Mouse (Mus musculus) heart, postnatal 4 days (tissue): ENCODE measurements around the gene Ssh1. TPM values are rescaled to one million over a fixed set of nuclear protein-coding genes. Genes with fewer than 3 reads are reported as not detected.
A peak's percentile ranks its signal among the peaks of the same experiment; 100 is the strongest.

Experiments used
- DNase-seq: peaks from one replicate; pipeline ENCODE4 v3.0.0; 2021
- total RNA-seq, 2 experiments: library from RNA; stranded (reverse); gene quantifications; 2 replicates each; pipeline ENCODE4 v1.2.3; 2021

Gene Ssh1
- total RNA-seq, 2 experiments from 2014 or later, result 24.0 to 25.0 TPM

DNA sequence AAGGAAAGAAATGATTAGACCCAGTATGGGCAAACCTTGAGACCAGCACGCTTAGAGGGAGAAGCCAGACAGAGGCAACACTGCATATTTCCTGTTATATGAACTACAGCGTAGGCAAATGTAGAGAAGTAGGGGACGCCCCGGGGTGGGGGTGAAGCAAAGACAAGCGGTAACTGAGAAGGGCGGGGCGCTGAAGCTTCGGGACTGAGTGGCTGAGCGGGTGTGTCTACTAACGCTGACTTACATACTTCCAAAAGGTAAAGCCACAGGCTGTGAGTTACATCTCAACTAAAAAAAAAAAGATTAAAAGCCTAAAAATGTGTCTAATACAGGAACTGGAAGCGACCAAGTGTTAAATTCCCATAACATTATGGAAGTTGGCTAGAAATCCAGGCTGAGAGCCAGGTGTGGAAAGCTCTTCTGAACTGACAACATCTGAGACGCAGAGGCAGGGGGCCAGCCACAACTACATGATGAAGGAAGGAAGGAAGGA lies 1.3 kb downstream of the Ssh1 start:
- DNase-seq, result peak; percentile 57

DNA sequence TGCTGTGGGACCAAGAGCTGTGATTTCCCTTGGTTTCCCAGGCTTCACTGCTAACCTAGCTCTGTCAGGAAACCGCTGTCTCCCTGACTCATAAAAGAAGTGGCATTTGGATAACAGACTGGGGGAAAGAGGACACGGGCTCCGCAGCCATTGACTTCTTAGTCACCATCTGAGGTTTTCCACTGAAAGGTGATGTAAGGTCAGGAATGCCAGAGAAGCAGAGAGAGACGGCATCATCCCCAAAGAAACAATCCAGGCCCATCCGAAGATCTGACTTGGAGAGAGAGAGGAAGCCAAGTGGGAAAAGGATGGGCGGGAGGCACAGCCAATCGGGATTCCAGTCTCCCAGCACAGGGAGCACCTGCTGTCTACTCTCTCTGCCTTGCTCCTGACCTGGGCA lies 2.6 kb downstream of the Ssh1 start:
- no peak for DNase-seq

GRCm38 (mm10) chr5:113990593-113990992 lies 3.1 kb downstream of the Ssh1 start:
- DNase-seq, result no peak

DNA sequence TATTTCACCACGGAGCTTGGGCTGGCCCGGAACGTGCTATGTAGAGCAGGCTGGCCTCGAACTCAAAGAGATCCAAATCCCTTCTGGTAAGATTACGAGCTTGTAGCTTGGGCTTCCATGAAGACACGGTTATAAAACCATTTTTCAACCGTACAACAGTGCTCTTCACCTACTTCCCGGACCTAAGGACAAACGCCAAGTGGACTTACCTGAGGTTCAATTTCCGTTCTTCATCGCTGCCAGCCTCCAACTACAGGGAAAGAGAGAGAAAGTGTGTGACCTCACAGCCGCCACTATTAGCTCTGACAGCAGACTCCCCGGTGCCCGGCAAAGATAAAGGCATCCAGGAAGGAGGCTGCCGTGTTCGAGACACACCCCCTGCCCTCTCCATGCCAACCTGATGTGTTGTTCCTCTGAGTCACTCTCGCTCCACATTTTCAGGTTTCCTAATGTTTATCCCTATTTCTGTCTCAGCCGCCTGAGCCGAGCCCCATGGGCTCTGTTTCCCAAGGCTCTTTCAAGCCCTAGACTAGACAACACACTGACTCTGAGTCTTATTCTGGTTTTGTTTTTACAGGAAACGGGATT lies 4.2 kb downstream of the Ssh1 start:
- no peak for DNase-seq

DNA sequence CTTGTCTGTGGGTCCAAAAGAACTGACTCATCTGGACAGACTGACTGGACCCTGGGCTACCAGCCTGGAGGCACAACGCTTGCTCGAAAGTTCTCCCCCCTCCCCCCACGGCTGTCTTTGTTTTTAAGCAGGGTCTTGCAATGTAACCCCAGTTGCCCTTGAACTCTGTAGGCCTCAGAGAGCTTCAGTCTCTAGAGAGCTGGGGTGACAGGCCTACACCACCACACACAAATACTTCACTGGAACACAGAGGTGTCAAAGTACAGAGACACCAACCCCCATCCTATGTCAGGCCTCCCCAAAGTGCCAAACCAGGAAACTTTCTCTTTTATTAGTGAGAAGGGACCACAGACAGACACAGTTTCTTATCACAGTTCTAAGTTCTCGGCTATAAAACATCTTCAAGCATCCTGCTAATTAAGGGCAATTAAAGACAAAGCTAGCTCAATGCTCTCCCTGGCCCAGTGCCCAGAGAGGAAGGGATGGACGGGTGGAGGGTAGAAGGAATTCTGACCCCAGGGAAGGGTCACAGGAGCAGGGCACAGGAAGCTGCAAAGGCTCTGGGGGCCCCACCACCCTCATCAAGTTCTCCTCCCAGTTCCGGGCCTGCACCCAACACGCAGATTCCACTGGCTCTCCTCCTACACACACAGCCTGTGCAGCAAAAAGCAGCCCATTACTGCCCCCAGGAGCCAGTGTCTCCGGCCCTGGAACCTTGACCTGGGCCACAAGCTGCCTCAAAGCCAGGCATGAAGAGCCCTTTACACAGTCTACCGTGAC lies 7.3 kb downstream of the Ssh1 start:
- peak; percentile 72 for DNase-seq

- DNase-seq, result no peak
Observed at GRCm38 (mm10) chr5:113985737-113986136, 8.0 kb downstream of the Ssh1 start.

DNA sequence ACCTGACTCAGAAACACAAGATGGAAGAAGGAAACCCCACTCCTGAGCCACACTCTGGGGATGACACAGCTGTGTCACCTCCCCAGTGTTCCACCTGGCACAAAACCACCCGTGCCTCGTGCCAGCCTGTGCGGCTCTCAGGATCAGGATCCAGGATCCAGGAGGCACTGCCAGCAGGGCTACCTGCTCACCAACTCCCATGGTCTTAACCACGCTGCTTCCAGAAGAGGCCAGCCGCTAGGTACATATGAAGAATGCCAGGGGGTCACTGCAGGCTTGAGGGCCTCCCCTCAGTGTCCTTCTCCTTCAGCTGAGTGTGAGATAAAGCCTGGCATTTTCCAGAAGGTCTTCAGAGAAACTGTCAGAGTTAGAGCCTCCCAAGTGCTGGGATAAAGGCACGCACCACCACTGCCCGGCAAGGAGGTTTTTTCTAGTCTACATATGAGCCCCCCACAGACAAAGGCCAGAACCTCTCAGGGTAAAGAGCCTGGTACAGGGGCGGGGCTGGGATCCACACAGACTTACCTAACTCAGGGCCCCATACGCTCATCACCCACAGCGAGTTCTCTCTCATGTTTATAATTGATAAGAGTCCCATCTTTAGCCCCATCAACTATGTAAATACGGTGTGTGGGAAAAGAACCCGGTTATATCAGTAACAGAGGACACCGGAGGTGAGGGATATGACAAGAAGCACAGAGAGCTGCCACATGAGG lies 9.5 kb downstream of the Ssh1 start:
- DNase-seq, result no peak

DNA sequence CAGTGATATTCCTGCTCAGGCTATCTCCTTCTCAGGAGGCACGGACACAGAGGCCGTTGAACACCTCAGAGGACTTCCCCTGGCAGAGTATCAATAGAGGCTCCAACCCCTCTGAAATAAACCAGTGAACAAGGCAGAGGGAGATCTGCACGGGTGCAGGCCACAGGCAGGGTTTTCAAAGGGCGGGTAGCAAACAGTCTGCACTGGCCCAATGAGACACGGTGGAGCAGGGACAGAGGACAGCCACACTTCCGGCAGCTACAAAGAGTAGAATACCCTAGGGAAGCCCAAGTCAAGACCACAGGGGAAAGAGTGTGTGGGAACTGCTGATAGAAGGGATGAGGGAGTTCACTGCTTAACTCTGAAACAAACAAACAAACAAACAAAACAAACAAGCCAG lies 10.2 kb downstream of the Ssh1 start:
- no peak for DNase-seq

DNA sequence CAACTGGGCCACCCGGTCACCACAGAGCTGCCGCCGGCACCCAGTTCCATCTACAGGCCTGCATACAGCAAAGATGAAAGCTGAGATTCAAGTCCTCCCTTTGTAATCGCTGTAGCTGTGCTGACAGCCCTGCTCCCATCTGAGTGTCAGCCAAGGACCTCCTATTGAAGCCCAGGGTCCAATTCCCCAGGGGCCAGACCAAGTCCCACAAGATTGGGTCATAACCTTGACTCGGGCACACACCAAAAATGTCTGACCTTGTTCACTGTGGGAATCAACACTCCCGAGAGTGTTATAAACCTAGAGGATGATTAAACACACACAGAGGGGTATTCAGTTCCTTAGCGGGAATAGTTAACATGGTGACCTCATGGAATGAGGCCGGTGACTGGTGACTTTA lies 11.9 kb downstream of the Ssh1 start:
- no peak for DNase-seq

DNA sequence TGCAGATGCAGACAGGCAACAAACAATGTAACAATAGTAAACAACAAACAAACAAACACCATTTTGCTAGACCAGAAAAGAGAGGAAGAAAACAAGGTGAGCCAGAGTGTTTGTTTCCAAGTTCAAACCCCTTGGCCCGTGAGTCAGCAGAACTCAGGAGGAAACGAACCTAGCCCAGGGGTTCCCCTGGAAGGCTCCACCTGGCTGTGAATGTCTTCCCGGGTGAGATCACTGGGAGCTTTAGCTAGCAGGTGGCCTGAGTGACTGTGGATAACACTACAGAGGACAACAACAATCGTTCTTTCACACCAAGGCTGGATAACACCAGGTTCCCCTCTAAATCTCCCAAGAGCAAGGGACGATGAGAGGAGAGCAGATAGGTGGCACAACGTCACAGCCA lies 12.5 kb downstream of the Ssh1 start:
- no peak for DNase-seq

DNA sequence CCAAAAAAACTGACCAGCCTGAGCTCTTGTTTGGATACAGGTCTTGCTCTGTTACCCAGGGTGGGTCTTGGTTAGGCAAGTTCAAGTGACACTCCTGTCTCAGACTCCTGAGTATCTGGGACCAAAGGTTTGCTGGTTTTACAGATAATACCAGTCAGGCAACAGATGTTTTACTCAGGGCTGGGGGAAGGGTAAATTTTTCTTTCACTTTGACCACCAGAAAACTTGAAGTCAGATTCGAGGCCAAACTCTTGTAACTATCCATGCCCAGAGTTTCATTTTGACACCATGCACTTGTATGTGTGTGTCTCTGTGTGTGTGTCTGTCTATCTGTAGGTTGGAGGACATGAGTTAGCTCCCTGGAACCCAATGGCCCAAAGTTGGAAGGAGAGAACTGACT lies 13.2 kb downstream of the Ssh1 start:
- DNase-seq, result no peak

DNA sequence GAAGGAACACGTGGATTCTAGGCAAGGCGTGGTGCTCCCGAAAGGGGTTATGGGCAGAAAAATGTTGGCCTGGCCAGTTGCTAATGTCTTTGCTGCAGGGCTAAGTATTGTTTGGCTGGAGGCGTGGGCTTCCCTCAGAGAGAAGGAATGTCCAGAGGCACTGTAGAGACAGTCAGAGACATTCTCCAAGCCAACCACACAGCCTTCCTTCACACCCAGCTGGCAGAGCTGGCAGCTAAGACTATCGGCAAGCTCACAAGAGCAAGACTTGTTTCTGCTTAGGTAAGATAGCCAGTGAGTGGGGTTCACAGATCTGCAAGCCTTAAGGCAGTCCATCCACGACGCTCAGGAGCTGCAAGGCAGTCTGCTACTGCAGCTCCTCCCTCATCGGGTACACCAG lies 16.4 kb downstream of the Ssh1 start:
- DNase-seq, result no peak

GRCm38 (mm10) chr5:113976597-113976996 lies 17.1 kb downstream of the Ssh1 start:
- no peak for DNase-seq

DNA sequence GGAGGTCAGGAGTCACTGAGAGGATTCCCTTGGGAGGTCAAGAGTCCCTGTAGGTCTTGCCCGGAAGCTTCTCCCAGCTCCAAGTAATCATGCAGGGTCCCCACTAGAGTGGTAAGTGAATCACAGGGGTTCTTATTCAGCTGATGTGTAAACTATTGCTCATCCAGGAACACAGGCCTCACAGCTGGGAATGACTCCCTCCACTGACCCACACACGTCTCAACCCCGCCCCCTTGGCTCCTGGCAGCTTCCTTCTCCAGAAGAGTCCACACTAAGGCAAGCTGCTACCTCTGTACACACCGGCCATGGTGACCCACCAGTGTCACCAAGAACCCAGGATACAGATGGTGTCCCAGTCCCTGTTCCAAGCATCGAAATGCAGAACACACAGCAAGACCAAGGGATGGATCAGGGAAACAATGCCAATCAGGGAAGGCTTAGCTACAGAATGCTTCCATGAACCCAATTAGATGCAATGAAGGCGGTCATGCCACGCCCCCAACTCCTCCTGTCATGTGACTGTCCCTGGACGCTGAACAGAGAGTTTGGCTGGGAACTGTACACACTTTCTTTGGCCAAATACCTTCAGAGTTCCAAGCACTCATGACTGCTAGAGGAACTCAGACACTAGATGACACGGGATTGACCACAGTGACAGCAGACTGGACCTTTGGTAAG lies 18.0 kb downstream of the Ssh1 start:
- DNase-seq, result peak; percentile 74

- DNase-seq, result no peak
Observed at GRCm38 (mm10) chr5:113974576-113974975, 19.1 kb downstream of the Ssh1 start.

- DNase-seq, result no peak
Observed at GRCm38 (mm10) chr5:113973790-113974189, 19.9 kb downstream of the Ssh1 start.

GRCm38 (mm10) chr5:113972589-113973515 lies 20.8 kb downstream of the Ssh1 start:
- DNase-seq, result no peak

DNA sequence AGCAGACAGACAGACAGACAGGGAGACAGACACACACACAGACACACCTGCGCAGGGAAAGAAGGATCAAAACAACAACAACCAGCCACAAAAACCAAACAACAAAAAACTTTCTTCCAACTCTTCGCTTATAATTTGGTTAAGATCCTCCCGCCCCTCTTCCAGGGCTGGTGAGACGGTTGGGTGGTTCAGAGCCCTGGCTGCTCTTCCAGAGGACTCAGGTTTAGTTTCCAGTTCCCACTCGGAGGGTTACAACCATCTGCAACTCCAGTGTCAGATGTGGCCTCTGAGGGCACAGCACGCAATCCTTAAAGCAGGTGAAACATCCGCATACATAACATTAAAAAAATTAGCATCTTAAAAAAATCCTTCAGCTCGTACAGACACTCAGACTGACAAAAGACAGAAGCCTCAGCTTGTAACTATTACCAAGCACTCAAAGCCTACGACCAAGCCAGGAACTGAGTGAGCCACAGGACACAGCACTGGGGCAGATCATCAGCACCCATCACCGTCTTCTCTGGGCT lies 22.2 kb downstream of the Ssh1 start:
- DNase-seq, result no peak

DNA sequence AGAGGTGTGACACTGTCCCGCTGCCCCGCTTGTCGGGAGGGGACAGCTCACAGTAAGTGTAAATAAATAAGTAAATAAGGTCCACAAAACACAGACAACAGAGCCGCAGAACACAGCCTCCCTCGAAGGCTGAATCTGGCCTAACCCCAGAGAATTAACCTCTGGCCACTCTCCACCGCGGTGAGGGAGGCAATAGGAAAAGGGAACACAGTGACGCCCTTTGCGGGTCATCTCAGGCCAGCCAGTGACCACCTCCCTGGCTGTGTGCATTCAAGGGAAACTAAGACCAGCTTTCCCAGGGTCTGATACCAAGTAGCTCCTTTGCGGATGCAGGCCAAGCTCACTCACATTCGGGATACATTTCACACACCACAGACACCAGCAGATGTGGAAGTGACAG lies 25.3 kb downstream of the Ssh1 start:
- DNase-seq, result no peak

- no peak for DNase-seq
Observed at GRCm38 (mm10) chr5:113966452-113967150, 27.1 kb downstream of the Ssh1 start.

DNA sequence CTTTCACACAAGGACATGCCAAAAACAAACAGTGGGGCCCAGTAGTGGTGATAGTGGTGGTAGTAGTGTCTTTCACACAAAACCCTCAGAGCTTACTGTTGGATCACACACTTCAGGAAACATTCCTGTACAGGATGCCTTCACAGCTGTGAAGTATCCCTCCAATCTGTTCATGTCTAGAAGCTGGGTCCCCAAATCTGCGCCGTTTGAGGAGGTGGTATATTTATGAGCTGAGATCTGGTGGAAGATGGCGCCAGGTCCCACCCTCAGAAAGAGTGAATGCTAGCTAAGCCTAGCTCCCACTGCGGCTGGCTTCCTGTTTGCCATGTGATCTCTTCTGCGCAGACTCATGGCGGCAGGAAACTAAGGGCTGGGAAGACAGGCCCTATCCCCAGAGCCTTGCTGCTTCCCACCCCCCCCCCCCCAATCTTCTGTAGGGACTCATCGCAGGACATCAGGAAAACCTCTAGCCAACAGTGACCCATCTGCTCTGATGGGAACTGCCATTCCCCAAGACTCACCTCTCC lies 28.0 kb downstream of the Ssh1 start:
- DNase-seq, result no peak
